Mouse (Mus musculus) stomach, embryonic 16.5 days (tissue): ENCODE measurements at regions not wholly inside any gene's neighbourhood (a gene's known extent, or its start where the extent isn't known, plus 50 kb on each side); places are given as distances from the start of the nearest gene placed in this dataset.
A peak's percentile ranks its signal among the peaks of the same experiment; 100 is the strongest.

Experiments used
- ATAC-seq: fragments of 200-750 bp; cut with Nextera tagmentation; 2 replicates; pipeline ENCODE4 v1.8.0; 2017; ENCODE audit warnings: moderate number of reproducible peaks, moderate TSS enrichment; ENCODE audit not compliant: insufficient read depth, low FRiP score
- H3K27ac ChIP-seq: fragments of 300-500 bp; sonication (generic); 2 replicates; pipeline ENCODE4 v1.5.1; 2014; ENCODE audit warnings: low read length
- H3K27me3 ChIP-seq: fragments of 300-500 bp; sonication (generic); 2 replicates; pipeline ENCODE4 v1.6.1; 2014; ENCODE audit warnings: low read length, control low read depth, mixed read lengths; ENCODE audit not compliant: control insufficient read depth, insufficient read depth
- H3K36me3 ChIP-seq: fragments of 300-500 bp; sonication (generic); 2 replicates; pipeline ENCODE4 v1.6.1; 2014; ENCODE audit warnings: low read length; ENCODE audit not compliant: control insufficient read depth, insufficient read depth
- H3K4me1 ChIP-seq: fragments of 300-500 bp; sonication (generic); 2 replicates; pipeline ENCODE4 v1.6.1; 2014; ENCODE audit warnings: low read length, control low read depth, mixed read lengths; ENCODE audit not compliant: control insufficient read depth, insufficient read depth
- H3K4me2 ChIP-seq: fragments of 300-500 bp; sonication (generic); 2 replicates; pipeline ENCODE4 v1.6.1; 2014; ENCODE audit warnings: low read depth, low read length, mixed read lengths
- H3K4me3 ChIP-seq: fragments of 300-500 bp; sonication (generic); replicated peaks from 2 replicates; pipeline ENCODE4 v1.5.1; 2014; ENCODE audit warnings: mild to moderate bottlenecking, low read length
- H3K9ac ChIP-seq: fragments of 300-500 bp; sonication (generic); 2 replicates; pipeline ENCODE4 v1.6.1; 2014; ENCODE audit warnings: low read length
- H3K9me3 ChIP-seq: fragments of 300-500 bp; sonication (generic); replicated peaks from 2 replicates; pipeline ENCODE4 v1.6.1; 2016; ENCODE audit warnings: low read length, control low read depth; ENCODE audit not compliant: control insufficient read depth
- WGBS: fragments of 180-500 bp; shearing (Covaris S2); extraction: QIAGEN DNeasy Blood & Tissue Kit; methylation state at CpG from one replicate; pipeline ENCODE4 v1.1.7; 2014; 5-methylcytosine and 5-hydroxymethylcytosine counted together

DNA sequence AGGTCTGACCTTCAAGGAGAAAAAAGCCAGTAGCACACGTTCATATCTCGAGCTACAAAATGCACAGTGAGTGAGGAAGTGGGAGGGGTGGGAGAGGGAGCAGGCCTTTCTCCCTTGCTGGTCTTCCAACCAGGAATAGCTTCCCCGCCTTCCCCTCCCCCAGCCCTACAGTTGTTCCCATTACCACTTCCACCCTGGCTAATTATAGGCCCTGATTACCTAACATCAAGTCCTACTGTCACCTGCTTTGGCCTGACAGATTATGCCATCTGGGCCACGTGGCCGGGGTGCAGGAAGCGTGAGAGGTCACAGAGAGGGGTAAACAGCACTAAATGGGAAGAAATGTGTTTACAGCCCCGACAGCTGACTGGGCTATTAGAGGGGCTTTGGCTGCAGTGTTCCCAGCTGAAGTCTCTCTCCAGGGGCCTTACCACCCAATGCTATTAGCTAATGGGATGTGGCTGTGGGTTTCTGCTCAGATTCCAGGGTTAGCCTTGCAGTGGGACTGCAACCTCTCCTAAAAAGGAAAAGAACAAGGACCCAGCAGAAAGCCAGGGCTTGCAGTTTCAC lies 138.6 kb upstream of the Cpeb2 start:
- ATAC-seq, result peak; percentile 82

DNA sequence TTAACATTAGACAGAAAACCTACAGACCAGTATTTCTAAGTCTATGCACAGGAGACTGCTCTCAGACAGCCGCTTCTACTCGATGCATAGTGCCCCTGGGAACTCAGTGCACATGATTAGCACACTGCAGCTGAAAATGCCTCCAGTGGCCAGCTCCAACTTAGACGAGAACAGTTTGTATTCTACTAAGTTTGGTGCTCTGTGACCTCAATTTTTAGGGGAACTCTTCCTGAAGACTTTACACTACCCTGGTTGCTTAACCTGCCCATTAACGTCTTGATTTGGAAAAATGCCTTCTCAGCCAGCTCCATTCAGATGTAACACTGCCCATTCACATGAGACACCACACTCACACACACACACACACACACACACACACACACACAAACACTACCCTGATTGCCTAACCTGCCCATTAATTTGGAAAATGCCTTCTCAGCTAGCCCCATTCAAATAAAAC lies 130.9 kb upstream of the Cpeb2 start:
- Histone ChIP-seq H3K4me1 (peaks cover 4% of the 10 kb centered on the region; the same call in 1 of the 2 replicates), H3K4me2 (no peak overlapping the region)
- WGBS, result 45% methylated on average over 4 of the region's 4 CpGs

More for the DNA sequence above, 138.6 kb upstream of the Cpeb2 start:
- H3K4me3 ChIP-seq, result no peak overlapping the region
- H3K9me3 ChIP-seq, result no peaks in the 10 kb centered on the region
- H3K27ac ChIP-seq, result no peak overlapping the region
- no peak overlapping the region for H3K4me2 ChIP-seq
- H3K36me3 ChIP-seq, result no peaks in the 10 kb centered on the region
- peaks cover 2% of the 10 kb centered on the region; the same call in 1 of the 2 replicates for H3K4me1 ChIP-seq
- no peaks in the 10 kb centered on the region for H3K27me3 ChIP-seq
- 22% methylated on average over 7 of the region's 7 CpGs for WGBS
- H3K9ac ChIP-seq, result no peak overlapping the region

DNA sequence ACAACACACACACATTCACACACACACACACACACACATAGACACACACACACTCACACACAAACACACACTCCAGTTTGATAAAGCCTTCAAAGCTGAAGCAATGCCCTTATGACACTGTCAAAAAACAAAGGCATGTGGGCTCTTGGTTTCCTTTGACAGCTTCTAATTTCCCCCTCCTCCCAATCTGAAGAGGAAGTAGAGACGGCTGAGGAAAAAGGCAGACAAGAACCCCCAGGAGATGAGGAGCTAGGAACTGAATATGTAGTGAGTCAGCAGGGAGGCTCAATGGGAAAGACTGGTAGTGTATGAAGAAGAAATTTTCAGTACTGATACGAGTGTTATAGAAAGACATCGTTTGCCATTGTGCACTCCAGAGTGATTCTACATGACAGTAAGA lies 130.4 kb upstream of the Cpeb2 start:
- H3K4me2 ChIP-seq, result no peak overlapping the region
- no peak overlapping the region for H3K27ac ChIP-seq
- no peaks in the 10 kb centered on the region for H3K36me3 ChIP-seq
- H3K27me3 ChIP-seq, result no peaks in the 10 kb centered on the region
- no peak overlapping the region for H3K9ac ChIP-seq
- H3K4me3 ChIP-seq, result no peak overlapping the region
- ATAC-seq, result no peak
- H3K4me1 ChIP-seq, result peaks cover 4% of the 10 kb centered on the region; the same call in 1 of the 2 replicates
- WGBS, result 67% methylated on average over 3 of the region's 3 CpGs
- no peaks in the 10 kb centered on the region for H3K9me3 ChIP-seq

More for the DNA sequence above, 130.9 kb upstream of the Cpeb2 start:
- no peaks in the 10 kb centered on the region for H3K9me3 ChIP-seq
- no peaks in the 10 kb centered on the region for H3K36me3 ChIP-seq
- H3K9ac ChIP-seq, result no peak overlapping the region
- no peak overlapping the region for H3K27ac ChIP-seq
- no peak overlapping the region for H3K4me3 ChIP-seq
- no peak for ATAC-seq
- H3K27me3 ChIP-seq, result no peaks in the 10 kb centered on the region

DNA sequence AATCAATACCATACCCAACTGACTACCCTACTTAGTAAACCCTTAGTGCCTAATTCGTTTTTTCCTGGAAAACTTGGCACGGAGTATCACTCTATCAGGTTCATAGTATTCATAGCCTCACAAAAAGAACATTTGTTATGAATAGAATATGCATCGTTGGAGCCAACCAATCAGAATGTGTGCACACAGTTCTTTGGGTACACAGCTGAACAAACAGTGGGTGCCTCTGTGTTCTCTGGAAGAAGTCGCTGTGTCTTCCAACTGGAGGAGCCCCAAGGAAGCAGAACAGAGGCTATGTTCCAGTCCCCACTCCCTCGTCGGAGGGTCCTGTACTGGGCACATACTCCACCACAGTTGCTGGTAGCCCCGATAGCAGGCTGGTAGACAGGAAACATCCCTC lies 129.2 kb upstream of the Cpeb2 start:
- WGBS, result 68% methylated on average over 7 of the region's 7 CpGs
- peak; percentile 66 for ATAC-seq
- Histone ChIP-seq H3K9ac (no peak overlapping the region), H3K4me2 (no peak overlapping the region), H3K4me1 (peaks cover 4% of the 10 kb centered on the region; the same call in 1 of the 2 replicates), H3K27ac (no peak overlapping the region), H3K9me3 (no peaks in the 10 kb centered on the region), H3K36me3 (no peaks in the 10 kb centered on the region), H3K4me3 (no peak overlapping the region), H3K27me3 (no peaks in the 10 kb centered on the region)

DNA sequence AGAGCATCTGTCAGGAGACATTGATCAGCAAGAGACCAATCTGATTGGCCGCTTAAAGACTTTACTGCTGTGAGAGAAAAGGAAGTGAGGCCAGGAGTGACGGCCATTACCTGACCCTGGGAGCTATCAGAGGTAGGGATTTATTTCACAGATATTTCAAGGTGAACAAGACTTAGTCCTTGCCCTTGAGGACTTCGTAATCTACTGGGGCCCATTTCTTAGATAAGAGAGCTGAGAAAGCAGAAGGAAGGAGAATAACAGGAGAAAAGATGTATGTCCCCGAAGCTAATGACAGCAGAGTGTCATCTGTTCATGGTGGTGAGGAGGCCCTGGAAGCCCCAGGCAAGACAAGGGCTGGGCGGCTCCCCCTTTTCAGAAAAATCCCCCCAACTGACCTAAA lies 127.4 kb upstream of the Cpeb2 start:
- Histone ChIP-seq H3K27me3 (no peaks in the 10 kb centered on the region), H3K36me3 (no peaks in the 10 kb centered on the region), H3K9ac (no peak overlapping the region), H3K4me2 (no peak overlapping the region), H3K9me3 (no peaks in the 10 kb centered on the region), H3K4me3 (no peak overlapping the region), H3K4me1 (peaks cover 4% of the 10 kb centered on the region; the same call in 1 of the 2 replicates), H3K27ac (no peak overlapping the region)
- WGBS, result 78% methylated on average over 5 of the region's 5 CpGs
- ATAC-seq, result no peak

DNA sequence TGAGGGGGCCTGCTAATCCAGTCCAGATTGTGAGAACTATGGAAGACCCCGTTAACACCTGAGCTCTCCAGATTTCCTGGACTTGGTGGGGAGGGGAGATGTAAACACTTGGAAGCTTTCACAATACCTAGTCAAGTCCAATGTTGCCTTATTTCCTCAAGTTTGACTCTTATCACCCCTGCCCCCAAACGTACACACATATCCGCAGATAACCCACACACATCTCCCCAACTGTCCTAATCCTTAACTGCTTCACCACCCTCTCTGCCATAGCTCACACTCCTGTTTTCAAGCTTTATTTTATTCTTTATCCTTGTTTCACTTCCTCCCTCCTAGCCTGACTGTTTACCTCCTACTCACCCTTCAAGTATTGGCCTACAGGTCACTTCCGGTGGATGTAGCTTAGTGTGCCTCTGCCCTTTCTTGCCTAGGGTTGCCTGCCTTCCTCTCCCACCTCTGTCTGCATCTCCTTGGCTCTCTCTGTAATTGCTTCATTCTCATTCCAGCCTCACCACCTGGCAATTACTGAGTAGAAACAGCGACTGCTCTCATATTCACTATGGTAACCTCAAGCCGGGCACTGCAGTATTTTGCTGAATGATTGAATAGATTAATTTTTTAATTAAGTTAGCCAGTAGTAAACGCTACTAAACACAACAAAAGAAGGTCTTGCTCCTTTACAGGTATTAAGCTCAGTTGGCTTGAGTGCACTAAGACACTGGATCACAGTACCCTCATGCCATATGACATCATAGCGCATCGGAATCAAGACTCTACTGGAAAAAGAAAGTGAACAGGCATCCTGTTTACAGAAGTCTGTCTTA lies 125.3 kb upstream of the Cpeb2 start:
- Histone ChIP-seq H3K4me3 (no peak overlapping the region), H3K27ac (no peak overlapping the region), H3K36me3 (no peaks in the 10 kb centered on the region), H3K9me3 (no peaks in the 10 kb centered on the region), H3K4me1 (no peaks in the 10 kb centered on the region; the same call in 1 of the 2 replicates), H3K4me2 (no peak overlapping the region), H3K9ac (no peak overlapping the region), H3K27me3 (no peaks in the 10 kb centered on the region)
- WGBS, result 70% methylated on average over 9 of the region's 9 CpGs
- ATAC-seq, result no peak

DNA sequence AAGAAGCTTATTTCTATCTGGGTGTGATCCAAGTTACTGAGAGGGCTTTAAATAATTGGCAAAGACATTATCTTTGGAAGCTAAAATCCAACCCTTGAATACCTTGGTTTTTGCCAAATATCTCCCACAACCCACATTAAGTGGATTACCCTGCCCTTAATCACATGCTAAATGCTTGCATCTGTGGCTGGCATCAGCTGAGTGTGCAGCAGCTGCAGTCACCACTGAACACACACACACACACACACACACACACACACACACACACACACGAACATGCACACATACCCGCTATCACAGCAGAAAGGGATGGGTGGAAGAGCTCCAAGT lies 124.7 kb upstream of the Cpeb2 start:
- no peak overlapping the region for H3K9ac ChIP-seq
- no peaks in the 10 kb centered on the region for H3K27me3 ChIP-seq
- H3K9me3 ChIP-seq, result no peaks in the 10 kb centered on the region
- no peaks in the 10 kb centered on the region for H3K36me3 ChIP-seq
- 71% methylated on average over 2 of the region's 2 CpGs for WGBS
- no peak overlapping the region for H3K27ac ChIP-seq
- no peak overlapping the region for H3K4me2 ChIP-seq
- no peak for ATAC-seq
- no peak overlapping the region for H3K4me3 ChIP-seq
- no peaks in the 10 kb centered on the region; the same call in 1 of the 2 replicates for H3K4me1 ChIP-seq

DNA sequence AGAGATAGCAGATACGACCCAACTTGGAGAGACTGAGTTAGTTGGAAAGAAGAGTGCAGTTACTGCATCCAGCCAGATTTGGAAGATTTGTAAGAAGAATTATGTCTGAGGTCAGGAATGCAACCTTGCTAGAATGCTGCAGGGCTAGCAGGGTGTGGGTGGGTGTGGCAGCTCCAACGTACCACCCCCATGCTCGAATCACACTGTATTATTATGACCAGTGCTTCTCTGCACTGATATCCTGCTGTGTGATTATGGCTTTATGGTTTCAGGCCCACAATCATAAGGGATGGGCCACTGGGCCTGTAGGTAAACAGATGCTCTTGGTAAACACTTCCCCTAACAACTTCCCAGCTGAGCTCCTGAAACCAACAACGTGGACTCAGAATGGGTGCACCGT lies 122.8 kb upstream of the Cpeb2 start:
- no peaks in the 10 kb centered on the region for H3K36me3 ChIP-seq
- H3K4me3 ChIP-seq, result no peak overlapping the region
- H3K27me3 ChIP-seq, result no peaks in the 10 kb centered on the region
- H3K9ac ChIP-seq, result no peak overlapping the region
- no peak overlapping the region for H3K27ac ChIP-seq
- WGBS, result 58% methylated on average over 5 of the region's 5 CpGs
- H3K9me3 ChIP-seq, result no peaks in the 10 kb centered on the region
- H3K4me1 ChIP-seq, result no peaks in the 10 kb centered on the region; the same call in 1 of the 2 replicates
- peak; percentile 62; the same call in 1 of the 2 replicates for ATAC-seq
- H3K4me2 ChIP-seq, result no peak overlapping the region

DNA sequence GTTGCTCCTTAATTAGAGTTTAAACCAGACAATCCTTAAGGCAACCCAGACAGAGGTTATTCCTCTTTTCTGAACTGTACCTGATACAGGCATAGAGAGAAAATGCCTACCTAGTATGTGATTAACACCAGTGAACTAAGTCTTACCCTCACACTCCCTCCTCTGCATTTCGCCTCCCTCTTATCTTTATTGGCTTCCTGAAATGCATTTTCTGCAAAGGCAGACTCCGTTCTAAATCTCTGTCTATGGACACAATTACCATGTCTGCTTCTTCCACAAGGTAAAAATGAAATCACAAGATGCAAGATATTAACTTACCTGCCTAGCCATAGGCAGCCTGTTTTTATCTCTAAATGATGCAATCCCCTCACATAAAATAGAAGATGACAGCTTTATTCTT lies 121.2 kb upstream of the Cpeb2 start:
- no peaks in the 10 kb centered on the region; the same call in 1 of the 2 replicates for H3K4me1 ChIP-seq
- no peak overlapping the region for H3K27ac ChIP-seq
- H3K27me3 ChIP-seq, result no peaks in the 10 kb centered on the region
- H3K9ac ChIP-seq, result no peak overlapping the region
- no peak overlapping the region for H3K4me3 ChIP-seq
- H3K9me3 ChIP-seq, result no peaks in the 10 kb centered on the region
- WGBS, result 68% methylated on average over 2 of the region's 2 CpGs
- H3K36me3 ChIP-seq, result no peaks in the 10 kb centered on the region
- no peak overlapping the region for H3K4me2 ChIP-seq
- no peak for ATAC-seq
